Mouse (Mus musculus) cortical plate, adult 2 months (tissue): Measurements from ENCODE around the gene 1700009N14Rik. TPM values are rescaled to one million over a fixed set of nuclear protein-coding genes. Genes with fewer than 3 reads are reported as not detected.

Experiments
- H3K27ac ChIP-seq: fragments of 200-500 bp; 2 replicates; pipeline ENCODE4 v1.5.1; 2012; ENCODE audit warnings: low read length, control low read depth, inconsistent platforms; ENCODE audit not compliant: insufficient read depth
- H3K4me1 ChIP-seq: fragments of 200-500 bp; 2 replicates; pipeline ENCODE4 v1.6.1; 2011; ENCODE audit warnings: low read length; ENCODE audit not compliant: control insufficient read depth, insufficient read depth
- H3K4me3 ChIP-seq: fragments of 200-500 bp; 2 replicates; pipeline ENCODE4 v1.5.1; 2011; ENCODE audit warnings: mild to moderate bottlenecking, low read length, control low read depth; ENCODE audit not compliant: insufficient read depth
- CTCF ChIP-seq: fragments of 200-500 bp; IDR thresholded peaks from 2 replicates; pipeline ENCODE4 v1.5.1; 2011; ENCODE audit warnings: mild to moderate bottlenecking, control low read depth, low read length; ENCODE audit not compliant: insufficient read depth; ENCODE audit errors: extremely low read depth
- POLR2A ChIP-seq: fragments of 200-500 bp; IDR thresholded peaks from 2 replicates; pipeline ENCODE4 v1.6.1; 2011; ENCODE audit warnings: mild to moderate bottlenecking, low read length, control low read depth; ENCODE audit not compliant: insufficient read depth; ENCODE audit errors: extremely low read depth
- polyA plus RNA-seq: library from polyadenylated mRNA; depleted of rRNA; stranded (reverse); fragments of >200 nt; gene quantifications from 2 replicates; pipeline ENCODE4 v1.2.3, GENCODE M21; 2012; rRNA removed

The 1700009N14Rik gene
- polyA plus RNA-seq = not detected in 2 replicates

DNA sequence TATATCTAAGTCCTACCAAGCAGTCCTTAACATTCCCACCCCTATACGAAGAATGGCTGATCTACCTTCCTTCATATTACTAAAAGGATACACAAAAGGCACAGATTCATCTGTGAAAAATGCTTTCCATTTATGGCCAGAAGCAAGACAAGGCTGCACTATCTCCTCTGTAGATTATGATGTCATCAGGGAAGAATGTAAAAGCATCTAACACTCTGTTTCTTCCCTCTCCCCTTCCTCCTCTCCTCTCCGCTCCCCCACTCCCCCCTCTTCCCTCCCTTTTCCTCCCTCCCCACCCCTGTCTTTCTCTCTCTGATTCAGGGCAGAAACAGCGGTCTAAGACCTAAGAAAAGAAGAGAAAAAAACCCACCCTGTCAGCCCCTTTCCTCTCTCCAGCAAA lies at the start of gene 1700009N14Rik:
TSS of gene 1700009N14Rik (plus strand) at position 227 of the 400 bp plus-strand sequence.
- TF ChIP-seq CTCF (no peak), POLR2A (no peak)
- no peak within 1 kb of the TSS for H3K4me3 ChIP-seq
- H3K4me1 ChIP-seq = no peaks in the 10 kb centered on the region

DNA sequence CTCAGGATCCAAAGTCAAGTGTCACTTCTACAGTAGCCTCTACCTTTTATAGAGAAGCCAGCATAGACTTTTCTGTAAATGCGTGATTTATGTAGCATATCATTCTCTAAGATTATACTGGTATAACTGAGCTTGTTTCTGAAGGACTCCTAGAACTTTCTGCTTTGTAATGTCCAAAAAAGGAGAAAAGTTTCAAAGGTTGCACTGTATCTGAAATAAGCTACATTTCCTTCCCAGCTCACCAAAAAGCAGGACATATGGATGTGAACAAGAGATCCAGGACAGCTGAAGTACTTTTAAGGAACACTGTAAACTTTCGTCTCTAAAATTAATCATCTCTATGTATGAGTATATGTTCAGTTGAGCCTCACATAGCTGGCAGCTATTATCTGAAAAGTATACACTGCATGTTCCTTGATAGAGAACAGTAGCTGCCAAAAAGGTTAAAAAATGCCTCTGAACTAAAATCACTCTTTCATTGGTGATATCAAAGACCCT lies 12.2 kb upstream of the 1700009N14Rik start:
- Histone ChIP-seq H3K4me1 (no peaks in the 10 kb centered on the region), H3K4me3 (no peak overlapping the region), H3K27ac (no peak overlapping the region)
- no peak for TF ChIP-seq CTCF
- TF ChIP-seq POLR2A = no peak

More for the DNA sequence above, at the start of gene 1700009N14Rik:
- H3K27ac ChIP-seq = no peak within 1 kb of the TSS

- no peak overlapping the region for H3K27ac ChIP-seq
- TF ChIP-seq POLR2A (no peak), CTCF (no peak)
- no peak overlapping the region for H3K4me3 ChIP-seq
- no peaks in the 10 kb centered on the region for H3K4me1 ChIP-seq
These were observed 24.2 kb downstream of the 1700009N14Rik start for GRCm38 (mm10) chr4:39474291-39474690.

DNA sequence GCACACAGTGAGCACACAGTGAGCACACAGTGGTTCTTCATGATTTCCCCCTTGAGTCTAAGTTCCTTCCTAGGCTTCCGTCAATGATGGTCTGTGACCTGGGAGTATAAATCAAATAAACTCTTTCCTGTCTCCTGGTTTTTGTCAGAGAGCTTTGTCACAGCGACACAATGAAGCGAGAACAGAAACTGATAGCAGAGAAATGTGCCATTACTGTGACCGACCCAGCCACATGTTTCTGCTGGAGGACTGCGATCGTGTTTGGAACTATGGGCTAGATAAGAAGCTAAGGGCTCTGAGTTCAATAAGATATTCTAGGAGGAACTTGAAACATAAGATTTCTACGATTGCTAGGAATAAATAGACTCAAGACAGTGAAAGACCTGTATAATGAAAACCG lies 36.3 kb downstream of the 1700009N14Rik start:
- TF ChIP-seq POLR2A = no peak
- no peak for TF ChIP-seq CTCF
- Histone ChIP-seq H3K4me3 (no peak overlapping the region), H3K27ac (no peak overlapping the region), H3K4me1 (no peaks in the 10 kb centered on the region)

GRCm38 (mm10) chr4:39493596-39493995 lies 43.5 kb downstream of the 1700009N14Rik start:
- H3K27ac ChIP-seq = no peak overlapping the region
- H3K4me1 ChIP-seq = no peaks in the 10 kb centered on the region
- TF ChIP-seq CTCF (no peak), POLR2A (no peak)
- H3K4me3 ChIP-seq = no peak overlapping the region

DNA sequence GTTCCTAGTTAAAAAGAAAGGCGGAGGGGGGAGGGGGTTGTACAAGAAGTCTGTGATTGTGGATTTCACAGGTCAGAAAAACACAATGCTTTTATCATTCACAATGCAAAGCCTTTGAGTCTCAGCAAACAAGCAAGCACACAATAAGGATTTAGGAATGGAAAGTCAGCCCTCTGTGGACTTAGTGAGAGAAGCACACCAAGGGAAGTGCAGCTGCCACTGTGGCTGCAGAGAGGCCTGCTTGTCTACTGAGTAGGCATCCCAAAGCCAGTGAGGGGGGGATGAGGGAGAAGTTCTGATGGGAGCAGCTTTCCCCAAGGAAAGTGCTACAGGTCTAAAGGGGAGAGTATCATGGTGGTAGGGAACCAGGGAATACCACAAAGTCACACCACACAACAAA lies 45.8 kb downstream of the 1700009N14Rik start:
- H3K4me3 ChIP-seq = no peak overlapping the region
- no peak for TF ChIP-seq POLR2A
- TF ChIP-seq CTCF = no peak
- H3K4me1 ChIP-seq = no peaks in the 10 kb centered on the region
- H3K27ac ChIP-seq = no peak overlapping the region
